Mouse (Mus musculus) heart, embryonic 16.5 days (tissue): ENCODE data around the gene Mkln1. TPM values are rescaled to one million over a fixed set of nuclear protein-coding genes. Genes with fewer than 3 reads are reported as not detected.

Experiments used
- ATAC-seq: fragments of 200-750 bp; cut with Nextera tagmentation; replicated peaks from 2 replicates; pipeline ENCODE4 v1.8.0; 2017; ENCODE audit warnings: moderate number of reproducible peaks; ENCODE audit not compliant: insufficient read depth, low FRiP score; ENCODE audit errors: extremely low read depth
- H3K27ac ChIP-seq: fragments of 300-500 bp; sonication (generic); 2 replicates; pipeline ENCODE4 v1.5.1; 2014; ENCODE audit warnings: mild to moderate bottlenecking, low read length, control low read depth, moderate library complexity
- H3K27me3 ChIP-seq: fragments of 300-500 bp; sonication (generic); 2 replicates; pipeline ENCODE4 v1.6.1; 2014; ENCODE audit warnings: low read length, mixed read lengths; ENCODE audit not compliant: control insufficient read depth, insufficient read depth
- H3K36me3 ChIP-seq: fragments of 300-500 bp; sonication (generic); 2 replicates; pipeline ENCODE4 v1.6.1; 2014; ENCODE audit not compliant: control insufficient read depth, insufficient read depth
- H3K4me1 ChIP-seq: fragments of 300-500 bp; sonication (generic); 2 replicates; pipeline ENCODE4 v1.6.1; 2014; ENCODE audit warnings: low read length, mixed read lengths; ENCODE audit not compliant: control insufficient read depth, insufficient read depth
- H3K4me2 ChIP-seq: fragments of 300-500 bp; sonication (generic); 2 replicates; pipeline ENCODE4 v1.6.1; 2014; ENCODE audit warnings: low read depth, mild to moderate bottlenecking, control low read depth, low read length
- H3K4me3 ChIP-seq: fragments of 300-500 bp; sonication (generic); 2 replicates; pipeline ENCODE4 v1.5.1; 2014; ENCODE audit warnings: mild to moderate bottlenecking, control low read depth, low read length
- H3K9ac ChIP-seq: fragments of 300-500 bp; sonication (generic); 2 replicates; pipeline ENCODE4 v1.6.1; 2014; ENCODE audit warnings: low read length, control low read depth
- H3K9me3 ChIP-seq: fragments of 300-500 bp; sonication (generic); replicated peaks from 2 replicates; pipeline ENCODE4 v1.6.1; 2016; ENCODE audit warnings: low read length; ENCODE audit not compliant: control insufficient read depth
- WGBS: fragments of 180-500 bp; shearing (Covaris S2); extraction: QIAGEN DNeasy Blood & Tissue Kit; methylation state at CpG from one replicate; pipeline ENCODE4 v1.1.7; 2014; 5-methylcytosine and 5-hydroxymethylcytosine counted together
- polyA plus RNA-seq: library from polyadenylated mRNA; unstranded; fragments of >200 nt; fragmentation: Nextera tagmentation; extraction: Ambion mirVana; gene quantifications from 2 replicates; pipeline ENCODE4 v1.2.1, GENCODE M21; 2015

The Mkln1 gene
- polyA plus RNA-seq, 1 experiment from 2014 or later: 228 TPM

DNA sequence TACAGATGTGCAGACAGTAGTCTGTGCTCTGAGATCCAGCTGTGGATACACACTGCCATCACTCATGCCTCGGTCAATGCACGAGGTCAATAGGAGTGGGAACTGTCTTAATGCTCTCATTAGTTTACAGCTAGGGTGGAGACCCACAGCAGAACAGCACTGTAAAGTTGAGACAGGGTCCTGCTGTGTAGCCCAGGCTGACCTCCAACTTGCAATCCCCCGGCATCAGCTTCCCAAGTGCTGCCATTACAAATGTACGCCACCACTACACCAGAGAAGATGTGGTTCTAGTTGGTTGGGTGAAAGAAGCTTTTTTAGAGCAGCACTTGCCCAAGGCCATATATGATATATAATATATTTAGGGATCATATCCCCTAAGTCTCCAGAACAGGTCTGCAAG lies 125.1 kb downstream of the Mkln1 start:
- Histone ChIP-seq H3K27me3 (no peaks in the 10 kb centered on the region), H3K27ac (no peak overlapping the region), H3K9ac (no peak overlapping the region), H3K4me1 (peaks cover 5% of the 10 kb centered on the region), H3K9me3 (no peaks in the 10 kb centered on the region), H3K4me2 (no peak overlapping the region), H3K4me3 (no peak overlapping the region), H3K36me3 (peaks cover 4% of the 10 kb centered on the region; the same call in 1 of the 2 replicates)
- ATAC-seq: no peak
- 91% methylated on average over 4 of the region's 4 CpGs for WGBS

DNA sequence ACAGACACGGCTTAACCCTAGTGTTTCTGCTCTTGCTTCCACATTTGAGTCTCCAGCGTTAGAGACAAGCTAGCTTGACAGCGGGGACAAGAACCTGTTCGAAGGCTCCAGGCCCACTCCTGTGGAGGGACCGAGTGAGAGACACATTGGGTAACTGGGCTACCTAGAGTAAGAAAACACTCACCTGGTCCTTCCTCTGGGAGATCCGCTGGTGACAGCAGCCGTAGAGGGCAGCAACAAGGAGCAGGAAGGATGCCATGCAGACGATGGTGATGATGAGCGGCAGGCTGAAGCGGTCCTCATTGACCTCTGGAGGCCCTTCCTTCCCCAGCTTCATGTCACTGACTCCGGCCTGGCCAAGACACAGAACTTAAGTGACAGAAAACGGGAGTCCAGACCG lies 125.6 kb downstream of the Mkln1 start:
- no peak overlapping the region for H3K27ac ChIP-seq
- no peak for ATAC-seq
- peaks cover under 1% of the 10 kb centered on the region; the same call in 1 of the 2 replicates for H3K4me1 ChIP-seq
- H3K27me3 ChIP-seq: no peaks in the 10 kb centered on the region
- H3K9me3 ChIP-seq: no peaks in the 10 kb centered on the region
- no peak overlapping the region for H3K4me2 ChIP-seq
- H3K36me3 ChIP-seq: peaks cover 4% of the 10 kb centered on the region; the same call in 1 of the 2 replicates
- H3K9ac ChIP-seq: no peak overlapping the region
- no peak overlapping the region for H3K4me3 ChIP-seq
- 84% methylated on average over 13 of the region's 13 CpGs for WGBS

DNA sequence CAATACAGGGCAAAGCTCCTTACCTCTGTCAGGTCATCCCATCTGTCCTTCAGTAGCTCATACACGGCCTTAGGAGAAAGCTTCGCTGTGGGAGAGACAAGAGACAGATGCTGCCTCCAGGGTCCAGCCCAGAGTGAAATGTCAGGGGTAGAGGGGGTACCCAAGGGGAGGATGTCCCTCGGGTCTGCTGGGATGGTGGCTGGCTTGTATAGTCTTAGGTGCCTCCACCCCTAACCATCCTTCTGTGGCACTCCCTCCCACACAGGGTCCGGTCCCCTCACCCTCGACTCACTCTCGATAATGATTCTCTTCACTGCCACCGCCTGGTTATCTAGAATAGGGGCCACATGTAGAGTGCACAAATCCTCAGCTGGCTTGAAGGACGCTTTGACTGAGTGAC lies 126.1 kb downstream of the Mkln1 start:
- H3K4me2 ChIP-seq: no peak overlapping the region
- H3K36me3 ChIP-seq: peaks cover 4% of the 10 kb centered on the region; the same call in 1 of the 2 replicates
- no peaks in the 10 kb centered on the region for H3K27me3 ChIP-seq
- H3K27ac ChIP-seq: no peak overlapping the region
- WGBS: 77% methylated on average over 8 of the region's 8 CpGs
- no peaks in the 10 kb centered on the region for H3K4me1 ChIP-seq
- no peak for ATAC-seq
- H3K9me3 ChIP-seq: no peaks in the 10 kb centered on the region
- no peak overlapping the region for H3K4me3 ChIP-seq
- H3K9ac ChIP-seq: no peak overlapping the region

DNA sequence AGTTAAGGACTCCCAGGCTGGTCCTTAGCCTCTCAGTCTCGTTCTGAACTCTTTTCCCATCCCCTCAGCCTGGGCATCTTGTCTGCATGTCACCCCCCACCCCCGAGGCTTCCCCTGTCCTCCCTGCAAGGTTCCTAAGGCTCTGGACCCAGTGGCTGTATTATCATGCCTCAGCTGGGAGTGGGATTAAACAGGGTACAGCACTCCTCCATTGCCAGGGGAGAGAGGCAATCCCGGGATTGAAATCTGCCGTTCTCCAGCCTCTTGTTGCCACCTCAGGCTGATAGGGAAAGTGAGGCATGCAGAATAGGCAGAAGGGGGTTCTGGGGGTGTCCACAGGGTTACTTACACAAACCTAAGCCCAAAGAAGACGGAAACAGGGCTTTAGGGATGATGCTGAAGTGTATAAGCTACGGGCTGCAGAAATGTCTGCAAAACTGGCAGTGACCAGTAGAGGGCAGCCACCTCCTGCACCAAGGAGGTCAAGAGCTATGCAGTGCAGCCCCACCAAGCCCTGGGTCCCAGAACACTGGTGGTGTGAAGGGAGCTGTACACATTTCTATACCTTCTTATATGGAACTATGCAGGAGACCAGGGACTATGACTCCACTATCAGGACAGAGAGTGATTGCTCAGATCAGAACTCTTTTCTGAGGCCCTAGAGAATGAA lies 126.8 kb downstream of the Mkln1 start:
- Histone ChIP-seq H3K9me3 (no peaks in the 10 kb centered on the region), H3K36me3 (peaks cover 4% of the 10 kb centered on the region; the same call in 1 of the 2 replicates), H3K9ac (no peak overlapping the region), H3K27me3 (no peaks in the 10 kb centered on the region), H3K4me1 (no peaks in the 10 kb centered on the region), H3K4me3 (no peak overlapping the region), H3K4me2 (no peak overlapping the region), H3K27ac (no peak overlapping the region)
- peak; percentile 64; the same call in 1 of the 2 replicates for ATAC-seq
- 66% methylated on average over 6 of the region's 6 CpGs for WGBS

DNA sequence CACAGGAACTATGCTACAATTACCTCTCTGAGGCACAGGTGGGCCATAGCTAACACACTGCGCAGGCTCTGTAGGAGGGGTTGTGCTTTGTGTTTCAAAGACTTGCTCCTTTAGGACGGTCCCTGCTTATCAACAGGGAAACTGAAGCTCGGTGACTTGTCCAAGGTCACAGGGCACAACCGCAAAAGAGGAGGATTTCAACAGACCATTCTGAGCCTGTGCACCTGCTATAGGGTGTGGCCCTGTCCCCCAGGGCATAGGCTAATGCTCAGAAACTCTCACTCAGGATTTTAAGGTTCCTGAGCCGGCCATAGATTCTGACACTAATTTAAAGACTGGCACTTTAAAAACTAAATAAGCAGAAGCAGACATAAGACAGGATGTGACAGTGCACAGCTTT lies 128.4 kb downstream of the Mkln1 start:
- 71% methylated on average over 5 of the region's 5 CpGs for WGBS
- H3K4me3 ChIP-seq: no peak overlapping the region
- no peak overlapping the region for H3K4me2 ChIP-seq
- no peak overlapping the region for H3K9ac ChIP-seq
- no peaks in the 10 kb centered on the region for H3K9me3 ChIP-seq
- H3K27ac ChIP-seq: no peak overlapping the region
- H3K27me3 ChIP-seq: no peaks in the 10 kb centered on the region
- peaks cover 4% of the 10 kb centered on the region; the same call in 1 of the 2 replicates for H3K36me3 ChIP-seq
- ATAC-seq: no peak
- no peaks in the 10 kb centered on the region for H3K4me1 ChIP-seq

DNA sequence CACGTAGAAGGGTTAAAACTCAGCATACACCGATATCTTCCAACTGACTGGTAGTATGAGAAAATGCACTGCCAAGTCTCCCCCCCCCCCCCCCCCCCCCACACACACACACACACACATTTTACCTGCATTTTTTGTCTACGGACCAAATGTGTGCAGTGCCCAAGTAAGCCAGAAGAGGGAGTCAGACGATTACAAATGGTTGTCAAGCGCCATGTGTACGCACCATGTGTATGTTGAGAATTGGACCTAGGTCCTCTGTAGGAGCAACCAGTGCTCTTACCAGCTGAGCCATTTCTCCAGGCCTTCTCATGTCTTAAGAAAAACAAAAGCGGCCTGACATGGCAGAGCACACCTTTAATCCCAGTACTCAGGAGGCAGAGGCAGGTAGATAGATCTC lies 129.4 kb downstream of the Mkln1 start:
- WGBS: 68% methylated on average over 7 of the region's 7 CpGs
- no peak for ATAC-seq
- no peaks in the 10 kb centered on the region for H3K9me3 ChIP-seq

DNA sequence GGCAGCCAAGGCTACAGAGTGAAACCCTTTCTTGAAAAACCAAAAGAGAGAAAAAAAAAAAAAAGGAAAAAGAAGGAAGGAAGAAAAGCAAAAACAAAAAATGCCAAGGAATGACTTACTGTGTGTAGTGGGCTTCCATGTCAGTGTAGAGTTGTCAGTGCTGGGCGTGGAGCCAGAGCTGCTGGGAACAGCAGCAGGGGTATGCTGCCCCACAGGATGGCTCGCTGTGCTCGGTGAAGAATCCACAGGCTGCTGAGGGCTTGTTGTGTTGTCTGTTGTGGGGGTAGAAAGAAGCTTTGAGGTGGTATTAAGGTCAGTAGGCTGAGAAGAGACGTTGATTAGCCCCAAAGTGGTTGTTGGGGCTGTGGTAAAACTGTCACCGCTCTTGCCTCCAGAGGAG lies 129.8 kb downstream of the Mkln1 start:
- 83% methylated on average over 5 of the region's 5 CpGs for WGBS
- no peak overlapping the region for H3K4me2 ChIP-seq
- no peaks in the 10 kb centered on the region for H3K4me1 ChIP-seq
- H3K27me3 ChIP-seq: no peaks in the 10 kb centered on the region
- no peaks in the 10 kb centered on the region for H3K36me3 ChIP-seq
- H3K9ac ChIP-seq: no peak overlapping the region
- no peak overlapping the region for H3K4me3 ChIP-seq
- H3K27ac ChIP-seq: no peak overlapping the region
- no peak for ATAC-seq
- no peaks in the 10 kb centered on the region for H3K9me3 ChIP-seq

More for the DNA sequence above, 129.4 kb downstream of the Mkln1 start:
- Histone ChIP-seq H3K27me3 (no peaks in the 10 kb centered on the region), H3K36me3 (no peaks in the 10 kb centered on the region; the same call in 1 of the 2 replicates), H3K27ac (no peak overlapping the region), H3K4me1 (no peaks in the 10 kb centered on the region), H3K4me3 (no peak overlapping the region), H3K9ac (no peak overlapping the region), H3K4me2 (no peak overlapping the region)

DNA sequence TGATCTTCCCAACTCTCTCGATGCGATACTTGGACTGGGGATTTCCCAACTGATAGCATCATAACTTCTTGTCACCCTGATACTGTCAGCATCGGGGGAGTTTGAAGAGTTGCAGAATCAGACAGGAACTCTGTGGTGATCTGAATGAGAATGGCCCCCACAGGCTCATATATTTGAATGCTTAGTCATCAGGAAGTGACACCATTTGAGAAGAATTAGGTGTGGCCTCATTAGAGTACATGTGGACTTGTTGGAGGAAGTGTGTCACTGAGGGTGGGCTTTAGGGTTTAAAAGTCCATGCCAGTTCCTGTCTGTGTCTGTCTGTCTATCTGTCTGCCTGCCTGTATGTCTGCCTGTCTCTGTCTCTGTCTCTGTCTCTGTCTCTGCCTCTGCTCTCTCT lies 133.3 kb downstream of the Mkln1 start:
- no peaks in the 10 kb centered on the region for H3K27me3 ChIP-seq
- H3K4me3 ChIP-seq: no peak overlapping the region
- H3K4me1 ChIP-seq: no peaks in the 10 kb centered on the region
- H3K4me2 ChIP-seq: no peak overlapping the region
- H3K27ac ChIP-seq: no peak overlapping the region
- no peaks in the 10 kb centered on the region for H3K36me3 ChIP-seq
- 61% methylated on average over 3 of the region's 3 CpGs for WGBS
- no peaks in the 10 kb centered on the region for H3K9me3 ChIP-seq
- no peak for ATAC-seq
- H3K9ac ChIP-seq: no peak overlapping the region

DNA sequence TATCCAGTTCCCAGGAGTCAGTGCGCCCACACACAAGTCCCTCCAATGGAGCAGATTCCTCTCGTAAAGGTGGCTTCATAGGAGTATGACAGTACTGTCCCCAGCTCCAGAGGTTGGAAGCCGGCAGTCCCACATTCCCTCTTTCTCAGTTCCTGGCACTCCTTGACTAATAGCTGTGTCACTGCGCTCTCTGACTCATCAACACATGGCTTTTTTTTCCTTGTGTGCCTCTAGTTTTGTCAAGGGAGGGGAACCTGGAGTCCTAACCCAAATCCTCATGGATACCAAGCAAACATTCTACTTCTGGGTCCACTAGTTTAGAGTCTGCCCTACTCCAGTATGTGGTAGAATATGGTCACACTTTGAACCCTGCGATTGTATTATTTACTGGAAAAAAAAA lies 136.2 kb downstream of the Mkln1 start:
- H3K36me3 ChIP-seq: no peaks in the 10 kb centered on the region
- no peaks in the 10 kb centered on the region for H3K27me3 ChIP-seq
- H3K9me3 ChIP-seq: no peaks in the 10 kb centered on the region
- no peak overlapping the region for H3K4me3 ChIP-seq
- WGBS: 90% methylated on average over 5 of the region's 5 CpGs
- H3K4me2 ChIP-seq: no peak overlapping the region
- H3K9ac ChIP-seq: no peak overlapping the region
- no peak for ATAC-seq
- no peak overlapping the region for H3K27ac ChIP-seq
- no peaks in the 10 kb centered on the region for H3K4me1 ChIP-seq
